Mouse (Mus musculus) lung, embryonic 14.5 days (tissue): ENCODE data around the gene Slc4a5. TPM values are rescaled to one million over a fixed set of nuclear protein-coding genes. Genes with fewer than 3 reads are reported as not detected.

Source experiments
- ATAC-seq: fragments of 200-750 bp; cut with Nextera tagmentation; 2 replicates; pipeline ENCODE4 v1.8.0; 2017; ENCODE audit warnings: mild to moderate bottlenecking, moderate TSS enrichment, moderate library complexity; ENCODE audit not compliant: insufficient read depth
- DNase-seq: peaks from one replicate; pipeline ENCODE4 v3.0.0-alpha.2; 2015
- H3K27ac ChIP-seq: fragments of 300-500 bp; sonication (generic); 2 replicates; pipeline ENCODE4 v1.5.1; 2014; ENCODE audit warnings: low read depth, mild to moderate bottlenecking, moderate library complexity
- H3K27me3 ChIP-seq: fragments of 300-500 bp; sonication (generic); 2 replicates; pipeline ENCODE4 v1.6.1; 2014; ENCODE audit warnings: low read length, control low read depth; ENCODE audit not compliant: insufficient read depth
- H3K36me3 ChIP-seq: fragments of 300-500 bp; sonication (generic); 2 replicates; pipeline ENCODE4 v1.6.1; 2014; ENCODE audit warnings: control low read depth; ENCODE audit not compliant: insufficient read depth
- H3K4me1 ChIP-seq: fragments of 300-500 bp; sonication (generic); 2 replicates; pipeline ENCODE4 v1.6.1; 2014; ENCODE audit warnings: antibody characterized with exemption, control low read depth; ENCODE audit not compliant: insufficient read depth
- H3K4me2 ChIP-seq: fragments of 300-500 bp; sonication (generic); 2 replicates; pipeline ENCODE4 v1.6.1; 2014; ENCODE audit warnings: mild to moderate bottlenecking
- H3K4me3 ChIP-seq: fragments of 300-500 bp; sonication (generic); 2 replicates; pipeline ENCODE4 v1.5.1; 2014; ENCODE audit warnings: low read depth, low read length
- H3K9ac ChIP-seq: fragments of 300-500 bp; sonication (generic); 2 replicates; pipeline ENCODE4 v1.6.1; 2014
- H3K9me3 ChIP-seq: fragments of 300-500 bp; sonication (generic); 2 replicates; pipeline ENCODE4 v1.6.1; 2016; ENCODE audit warnings: low read depth, low read length, control low read depth
- CTCF ChIP-seq: IDR thresholded peaks from 2 replicates; pipeline ENCODE4 v1.5.1; 2016; ENCODE audit warnings: antibody characterized with exemption, low read depth
- WGBS: fragments of 180-500 bp; shearing (Covaris S2); extraction: QIAGEN DNeasy Blood & Tissue Kit; methylation state at CpG from one replicate; pipeline ENCODE4 v1.1.7; 2014; 5-methylcytosine and 5-hydroxymethylcytosine counted together
- polyA plus RNA-seq: library from polyadenylated mRNA; unstranded; fragments of >200 nt; fragmentation: Nextera tagmentation; extraction: Ambion mirVana; gene quantifications from 2 replicates; pipeline ENCODE4 v1.2.1, GENCODE M21; 2014

The Slc4a5 gene
- polyA plus RNA-seq, 1 experiment from 2014 or later = 0.61 TPM

GRCm38 (mm10) chr6:83247153-83247552 lies 27.5 kb downstream of the Slc4a5 start:
- WGBS = 88% methylated on average over 2 of the region's 2 CpGs
- no peak for TF ChIP-seq CTCF

GRCm38 (mm10) chr6:83254242-83254641 lies 34.6 kb downstream of the Slc4a5 start:
- TF ChIP-seq CTCF = no peak
- H3K9me3 ChIP-seq = no peaks in the 10 kb centered on the region
- H3K27ac ChIP-seq = no peak overlapping the region
- H3K27me3 ChIP-seq = no peaks in the 10 kb centered on the region
- H3K9ac ChIP-seq = no peak overlapping the region
- H3K4me1 ChIP-seq = no peaks in the 10 kb centered on the region
- WGBS = 72% methylated on average over 7 of the region's 7 CpGs
- H3K36me3 ChIP-seq = no peaks in the 10 kb centered on the region
- DNase-seq = no peak
- no peak for ATAC-seq
- H3K4me2 ChIP-seq = no peak overlapping the region
- no peak overlapping the region for H3K4me3 ChIP-seq

More at GRCm38 (mm10) chr6:83247153-83247552, 27.5 kb downstream of the Slc4a5 start:
- Histone ChIP-seq H3K27me3 (no peaks in the 10 kb centered on the region), H3K9me3 (no peaks in the 10 kb centered on the region), H3K4me1 (0 out of 2 replicates have a peak, but pooled peaks cover 5% of the 10 kb centered on the region), H3K9ac (no peak overlapping the region), H3K27ac (no peak overlapping the region), H3K4me2 (no peak overlapping the region), H3K36me3 (no peaks in the 10 kb centered on the region), H3K4me3 (no peak overlapping the region)
- no peak for DNase-seq
- no peak for ATAC-seq

GRCm38 (mm10) chr6:83264516-83264915 lies 44.9 kb downstream of the Slc4a5 start:
- no peak overlapping the region for H3K27ac ChIP-seq
- H3K4me3 ChIP-seq = no peak overlapping the region
- no peak overlapping the region for H3K4me2 ChIP-seq
- ATAC-seq (no peak), DNase-seq (no peak)
- WGBS = 89% methylated on average over 1 of the region's 1 CpGs
- H3K36me3 ChIP-seq = no peaks in the 10 kb centered on the region
- no peaks in the 10 kb centered on the region for H3K27me3 ChIP-seq
- TF ChIP-seq CTCF = no peak
- no peaks in the 10 kb centered on the region for H3K9me3 ChIP-seq
- no peak overlapping the region for H3K9ac ChIP-seq
- H3K4me1 ChIP-seq = no peaks in the 10 kb centered on the region

GRCm38 (mm10) chr6:83265253-83265652 lies 45.6 kb downstream of the Slc4a5 start:
- Histone ChIP-seq H3K4me2 (no peak overlapping the region), H3K27ac (no peak overlapping the region), H3K9me3 (no peaks in the 10 kb centered on the region), H3K9ac (no peak overlapping the region), H3K4me3 (no peak overlapping the region), H3K36me3 (no peaks in the 10 kb centered on the region), H3K4me1 (no peaks in the 10 kb centered on the region), H3K27me3 (no peaks in the 10 kb centered on the region)
- ATAC-seq (no peak), DNase-seq (peak; percentile 44)
- peak; percentile 58 for TF ChIP-seq CTCF

GRCm38 (mm10) chr6:83265653-83266052 lies 46.0 kb downstream of the Slc4a5 start:
- DNase-seq (no peak), ATAC-seq (no peak)
- WGBS = 88% methylated on average over 4 of the region's 4 CpGs
- H3K9me3 ChIP-seq = no peaks in the 10 kb centered on the region
- H3K27me3 ChIP-seq = no peaks in the 10 kb centered on the region
- H3K4me1 ChIP-seq = no peaks in the 10 kb centered on the region
- no peak for TF ChIP-seq CTCF
- no peak overlapping the region for H3K9ac ChIP-seq
- no peak overlapping the region for H3K27ac ChIP-seq
- H3K4me3 ChIP-seq = no peak overlapping the region
- no peak overlapping the region for H3K4me2 ChIP-seq
- no peaks in the 10 kb centered on the region for H3K36me3 ChIP-seq

GRCm38 (mm10) chr6:83267616-83268015 lies 48.0 kb downstream of the Slc4a5 start:
- DNase-seq = peak; percentile 9
- Histone ChIP-seq H3K9ac (0 out of 2 replicates have a peak overlapping the region, but pooled peaks have one; percentile 33), H3K4me3 (peak overlapping the region; percentile 50), H3K4me1 (no peaks in the 10 kb centered on the region), H3K9me3 (no peaks in the 10 kb centered on the region), H3K36me3 (no peaks in the 10 kb centered on the region), H3K27me3 (no peaks in the 10 kb centered on the region), H3K27ac (0 out of 2 replicates have a peak overlapping the region, but pooled peaks have one; percentile 34), H3K4me2 (peak overlapping the region; percentile 63)
- peak; percentile 2; the same call in 1 of the 2 replicates for ATAC-seq
- WGBS = 54% methylated on average over 4 of the region's 4 CpGs
- no peak for TF ChIP-seq CTCF

GRCm38 (mm10) chr6:83268144-83269010 lies 48.7 kb downstream of the Slc4a5 start:
- Histone ChIP-seq H3K27me3 (no peaks in the 10 kb centered on the region), H3K4me2 (peak overlapping the region; percentile 63), H3K36me3 (no peaks in the 10 kb centered on the region), H3K4me1 (no peaks in the 10 kb centered on the region), H3K4me3 (peak overlapping the region; percentile 50), H3K9me3 (no peaks in the 10 kb centered on the region), H3K27ac (peak overlapping the region; percentile 67), H3K9ac (peak overlapping the region; percentile 58)
- peak; percentile 79 for TF ChIP-seq CTCF
- peak; percentile 92 for DNase-seq
- peak; percentile 95 for ATAC-seq
- WGBS = under 1% methylated on average over 28 of the region's 28 CpGs
